In the genomic region with DNA sequence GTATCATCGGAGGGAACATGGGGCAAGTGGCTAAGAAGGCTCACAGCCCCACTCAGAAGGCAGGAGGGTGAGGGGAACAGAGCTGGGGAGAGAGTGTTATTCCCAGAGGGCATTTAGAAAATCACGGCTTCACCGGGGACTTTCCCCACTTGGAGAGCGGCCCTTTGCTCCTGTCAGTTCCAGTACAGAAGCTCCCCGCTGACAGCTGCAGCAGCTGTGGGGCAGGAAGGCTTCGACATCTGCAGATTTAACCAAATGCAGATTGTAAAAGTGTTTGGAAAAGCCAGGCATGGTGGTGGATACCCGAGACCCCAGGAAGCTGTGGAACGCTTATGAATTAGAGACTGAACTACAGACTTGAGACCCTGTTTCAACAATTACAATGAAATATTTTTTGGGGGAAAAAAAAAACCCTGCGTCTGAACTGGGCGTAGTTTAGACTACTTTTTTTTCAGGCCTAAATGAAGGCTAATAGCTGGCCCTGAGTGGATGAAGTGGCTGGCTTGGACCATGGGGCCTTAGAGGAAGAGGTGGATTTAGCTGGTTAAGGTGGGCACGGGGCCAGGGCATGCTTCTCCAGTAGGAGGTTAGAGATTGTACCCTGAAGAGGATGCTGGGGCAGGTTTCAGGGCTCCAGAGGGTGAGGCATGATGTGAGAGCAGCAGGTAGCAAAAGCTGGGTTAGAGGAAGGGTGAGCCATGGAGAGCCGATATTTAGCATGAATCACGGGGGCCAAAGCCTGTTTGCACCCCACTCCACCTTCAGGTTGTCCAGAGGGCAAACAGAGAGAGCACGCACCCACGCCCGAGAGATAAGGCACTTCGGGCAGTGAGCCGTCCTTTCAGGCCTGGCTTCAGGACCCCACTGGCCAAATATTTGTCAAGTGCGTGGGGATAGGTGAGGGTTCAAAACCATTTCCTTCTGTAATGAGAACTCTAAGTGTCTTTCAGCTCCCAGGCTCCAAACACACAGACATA, we compare ENCODE assay signal across 15 mouse cellular contexts. TPM values are rescaled to one million over a fixed set of nuclear protein-coding genes. Genes with fewer than 3 reads are reported as not detected.
DNase-seq lines count a peak whose midpoint lies in the region; ATAC-seq and TF ChIP-seq lines count a peak whose summit lies in the region.
"Had no signal": no experiment of that assay in that cellular context is flagged by ENCODE, and none has a peak within 500 bp of the region (broad histone marks: within the 10 kb centered on the region; RNA-seq: fewer than 3 reads in every experiment).

No protein-coding gene starts in this region.

- peak; percentile 82; the same call in 1 of the 2 replicates for ATAC-seq in limb, embryonic 14.5 days (ENCODE audit: low FRiP score, low read depth)
- no peak for ATAC-seq in forebrain, embryonic 12.5 days (ENCODE audit: low FRiP score)
- ATAC-seq: activated CD4-positive, CD25-positive, alpha-beta regulatory T cell, adult 4 months; inflammation-experienced regulatory T-cells, adult 6 months had no signal

- no peaks in the 10 kb centered on the region for H3K9me3 ChIP-seq in limb, embryonic 14.5 days (ENCODE audit: control insufficient read depth, low read length)
- H3K9me3 ChIP-seq in heart, embryonic 10.5 days, result no peaks in the 10 kb centered on the region
- no peaks in the 10 kb centered on the region for H3K9me3 ChIP-seq in forebrain, embryonic 12.5 days
- H3K9me3 ChIP-seq: G1E; megakaryocyte, embryonic 14.5 days had no signal

- peak overlapping the region; percentile 13; the same call in 1 of the 2 replicates for H3K4me2 ChIP-seq in limb, embryonic 14.5 days (replicated peaks; ENCODE audit: low read depth, low read length, severe bottlenecking)
- H3K4me2 ChIP-seq in forebrain, embryonic 12.5 days, result no peak overlapping the region

- peak; percentile 18 for DNase-seq in gastrocnemius, postnatal 14 days
- no peak for DNase-seq in gastrocnemius, adult 2 months
- DNase-seq in urinary bladder, adult 2 months (ENCODE audit: low spot score), result peak; percentile 34
- no peak for DNase-seq in urinary bladder, postnatal 25 days (ENCODE audit: low spot score)
- DNase-seq in limb, embryonic 14.5 days (ENCODE audit: low spot score), result peak; percentile 50
- DNase-seq in heart, embryonic 10.5 days (ENCODE audit: low spot score), result no peak
- DNase-seq in adrenal gland, adult 2 months, result no peak
- DNase-seq: cerebellum, postnatal 36 days; layer of hippocampus, adult 9-11 months; thymus, adult 18-20 months had no signal

- H3K4me3 ChIP-seq in gastrocnemius, adult 2 months, result no peak overlapping the region
- no peak overlapping the region for H3K4me3 ChIP-seq in limb, embryonic 14.5 days (replicated peaks; ENCODE audit: low read length)
- H3K4me3 ChIP-seq in heart, embryonic 10.5 days, result no peak overlapping the region
- H3K4me3 ChIP-seq in forebrain, embryonic 12.5 days (replicated peaks), result no peak overlapping the region
- H3K4me3 ChIP-seq: megakaryocyte, embryonic 14.5 days had no signal

- no peak for TF ChIP-seq CTCF in gastrocnemius, adult 2 months (IDR thresholded peaks at IDR 0.05)

- TF ChIP-seq POLR2A in limb, embryonic 14.5 days (IDR thresholded peaks at IDR 0.05; ENCODE audit: borderline replicate concordance, extremely low read depth, insufficient read depth, insufficient read length), result no peak

- no peak overlapping the region for H3K9ac ChIP-seq in limb, embryonic 14.5 days (ENCODE audit: low read depth, low read length, severe bottlenecking)
- no peak overlapping the region for H3K9ac ChIP-seq in forebrain, embryonic 12.5 days

- no peaks in the 10 kb centered on the region for H3K36me3 ChIP-seq in limb, embryonic 14.5 days (ENCODE audit: control insufficient read depth, insufficient read depth, low read length)
- H3K36me3 ChIP-seq in heart, embryonic 10.5 days, result no peaks in the 10 kb centered on the region
- no peaks in the 10 kb centered on the region for H3K36me3 ChIP-seq in forebrain, embryonic 12.5 days (replicated peaks)
- H3K36me3 ChIP-seq: G1E had no signal

- peaks cover 17% of the 10 kb centered on the region for H3K4me1 ChIP-seq in limb, embryonic 14.5 days (ENCODE audit: control insufficient read depth, insufficient read depth, low read length)
- no peaks in the 10 kb centered on the region for H3K4me1 ChIP-seq in heart, embryonic 10.5 days
- no peaks in the 10 kb centered on the region; the same call in 1 of the 2 replicates for H3K4me1 ChIP-seq in forebrain, embryonic 12.5 days
- H3K4me1 ChIP-seq: megakaryocyte, embryonic 14.5 days had no signal

- intact Hi-C loops in gastrocnemius, postnatal 14 days (cut with DNase I; ENCODE audit: low total_unique reads), result no loop called here
- intact Hi-C loops in gastrocnemius, adult 2 months (cut with DNase I), result no loop called here

- 39% methylated on average over 19 of the region's 19 CpGs for WGBS in limb, embryonic 14.5 days
- WGBS in heart, embryonic 10.5 days, result 66% methylated on average over 19 of the region's 19 CpGs
- WGBS in forebrain, embryonic 12.5 days, result 74% methylated on average over 19 of the region's 19 CpGs

- no peak overlapping the region for H3K27ac ChIP-seq in gastrocnemius, adult 2 months
- H3K27ac ChIP-seq in limb, embryonic 14.5 days (replicated peaks; ENCODE audit: low read depth, low read length), result 0 out of 2 replicates have a peak overlapping the region, but pooled peaks have one; percentile 33
- H3K27ac ChIP-seq in heart, embryonic 10.5 days, result no peak overlapping the region
- H3K27ac ChIP-seq in forebrain, embryonic 12.5 days, result no peak overlapping the region

- H3K27me3 ChIP-seq in limb, embryonic 14.5 days (ENCODE audit: control insufficient read depth, insufficient read depth, low read length), result no peaks in the 10 kb centered on the region
- H3K27me3 ChIP-seq in heart, embryonic 10.5 days (ENCODE audit: insufficient read depth, poor library complexity, severe bottlenecking), result 0 out of 2 replicates have a peak, but pooled peaks cover 8% of the 10 kb centered on the region
- no peaks in the 10 kb centered on the region for H3K27me3 ChIP-seq in forebrain, embryonic 12.5 days

RNA-seq across cellular contexts. Expression of a gene that starts 12.5 kb away (rescaled TPM):
- 10 to 100 TPM in 1 of 2 experiments, 1 to 10 TPM in 1; 4.1 to 25.9 TPM for total RNA-seq in gastrocnemius, postnatal 14 days (2021)
- total RNA-seq in gastrocnemius, adult 2 months (2021), result 1 to 10 TPM; 1.3 TPM
- polyA plus RNA-seq in urinary bladder, adult 2 months (2012; rRNA removed), result 113 and 133 TPM in 2 replicates
- 1.1 and 2.5 TPM in 2 replicates for polyA plus RNA-seq in limb, embryonic 14.5 days (2012; rRNA removed)
- polyA plus RNA-seq in limb, embryonic 14.5 days (2014; fragmentation: Nextera tagmentation; extraction: Ambion mirVana), result 6.9 and 12.5 TPM in 2 replicates
- 1.7 and 1.8 TPM in 2 replicates for polyA plus RNA-seq in heart, embryonic 10.5 days (2016; fragmentation: Nextera tagmentation; extraction: Ambion mirVana)
- 1 to 10 TPM; 5.9 to 8.1 TPM for total RNA-seq in adrenal gland, adult 2 months (2021)
- polyA plus RNA-seq in adrenal gland, adult 2 months (2012; rRNA removed), result 1.9 and 2.9 TPM in 2 replicates
- polyA plus RNA-seq in forebrain, embryonic 12.5 days (2016; fragmentation: Nextera tagmentation; extraction: Ambion mirVana), result 0.54 and 0.73 TPM in 2 replicates
- total RNA-seq: G1E had no signal
- polyA plus RNA-seq: activated CD4-positive, CD25-positive, alpha-beta regulatory T cell, adult 4 months; G1E; inflammation-experienced regulatory T-cells, adult 6 months had no signal

RNA-seq across cellular contexts. Expression of a gene that starts 57.0 kb away (rescaled TPM):
- 10 to 100 TPM; 85.2 to 98.4 TPM for total RNA-seq in gastrocnemius, postnatal 14 days (2021)
- total RNA-seq in gastrocnemius, adult 2 months (2021), result 10 to 100 TPM; 74.1 to 96.2 TPM
- polyA plus RNA-seq in urinary bladder, adult 2 months (2012; rRNA removed), result 57.9 and 68.3 TPM in 2 replicates
- polyA plus RNA-seq in limb, embryonic 14.5 days (2012; rRNA removed), result 92.0 and 102 TPM in 2 replicates
- 118 and 123 TPM in 2 replicates for polyA plus RNA-seq in limb, embryonic 14.5 days (2014; fragmentation: Nextera tagmentation; extraction: Ambion mirVana)
- 155 and 156 TPM in 2 replicates for polyA plus RNA-seq in heart, embryonic 10.5 days (2016; fragmentation: Nextera tagmentation; extraction: Ambion mirVana)
- total RNA-seq in adrenal gland, adult 2 months (2021), result 100 to 1,000 TPM; 111 to 122 TPM
- 36.8 and 43.7 TPM in 2 replicates for polyA plus RNA-seq in adrenal gland, adult 2 months (2012; rRNA removed)
- polyA plus RNA-seq in forebrain, embryonic 12.5 days (2016; fragmentation: Nextera tagmentation; extraction: Ambion mirVana), result 175 and 179 TPM in 2 replicates

RNA-seq across cellular contexts. Expression of a gene that starts 57.1 kb away (rescaled TPM):
- total RNA-seq in gastrocnemius, postnatal 14 days (2021), result 1 to 10 TPM; 1.3 to 2.5 TPM
- total RNA-seq in gastrocnemius, adult 2 months (2021), result 1 to 10 TPM; 2.4 to 2.6 TPM
- polyA plus RNA-seq in urinary bladder, adult 2 months (2012; rRNA removed), result 5.5 and 5.9 TPM in 2 replicates
- polyA plus RNA-seq in limb, embryonic 14.5 days (2012; rRNA removed), result 6.2 and 7.3 TPM in 2 replicates
- polyA plus RNA-seq in limb, embryonic 14.5 days (2014; fragmentation: Nextera tagmentation; extraction: Ambion mirVana), result 5.0 TPM in 2 replicates
- 2.8 and 4.4 TPM in 2 replicates for polyA plus RNA-seq in heart, embryonic 10.5 days (2016; fragmentation: Nextera tagmentation; extraction: Ambion mirVana)
- total RNA-seq in adrenal gland, adult 2 months (2021), result 1 to 10 TPM; 2.7 to 2.9 TPM
- 0.90 and 1.3 TPM in 2 replicates for polyA plus RNA-seq in adrenal gland, adult 2 months (2012; rRNA removed)
- polyA plus RNA-seq in forebrain, embryonic 12.5 days (2016; fragmentation: Nextera tagmentation; extraction: Ambion mirVana), result 8.0 and 8.4 TPM in 2 replicates

Comparison
In these comparisons a context has a peak if more than half of its experiments do, and no peak if none do; other contexts are left out.
1. DNase-seq: peak in gastrocnemius, postnatal 14 days (single experiment), urinary bladder, adult 2 months (single experiment) and limb, embryonic 14.5 days (single experiment); none in gastrocnemius, adult 2 months (single experiment), urinary bladder, postnatal 25 days (single experiment), heart, embryonic 10.5 days (single experiment) and adrenal gland, adult 2 months (single experiment).